Mouse (Mus musculus) kidney, adult 2 months (tissue): ENCODE results near the gene Clip2.

ENCODE experiments used
- CTCF ChIP-seq: fragments of 200-500 bp; conservative IDR thresholded peaks from 2 replicates; pipeline ENCODE4 v1.5.1; 2011; ENCODE audit warnings: low read depth, mild to moderate bottlenecking, control low read depth, low read length, moderate library complexity, mixed read lengths; ENCODE audit not compliant: insufficient read depth, insufficient read length
- POLR2A ChIP-seq: fragments of 200-500 bp; IDR thresholded peaks from one replicate; pipeline ENCODE4 v1.6.1; 2011; ENCODE audit warnings: low read depth, low read length, control low read depth

- TF ChIP-seq CTCF: no peak
- no peak for TF ChIP-seq POLR2A
These were observed 107.8 kb downstream of the Clip2 start for GRCm38 (mm10) chr5:134444473-134444872.
